Mouse (Mus musculus): ENCODE results near the gene Hspb2.

- TF ChIP-seq CTCF (IDR thresholded peaks at IDR 0.05; ENCODE audit: extremely low read depth, insufficient read length, insufficient replicate concordance, low read depth, low read length) (no peak), POLR2A (IDR thresholded peaks at IDR 0.05; ENCODE audit: low read depth, low read length) (no peak)
Measured at GRCm38 (mm10) chr9:50724661-50725330, 27.4 kb downstream of the Hspb2 start.
